Mouse (Mus musculus) kidney, adult 2 months (tissue): ENCODE data around the gene Bbc3. TPM values are rescaled to one million over a fixed set of nuclear protein-coding genes. Genes with fewer than 3 reads are reported as not detected.

Source experiments
- DNase-seq: peaks from one replicate; pipeline ENCODE4 v3.0.0; 2021
- H3K27ac ChIP-seq: fragments of 200-500 bp; 2 replicates; pipeline ENCODE4 v1.5.1; 2012; ENCODE audit warnings: low read depth, low read length, control low read depth, inconsistent platforms; ENCODE audit not compliant: insufficient read depth
- H3K27me3 ChIP-seq: fragments of 200-500 bp; replicated peaks from 2 replicates; pipeline ENCODE4 v1.6.1; 2012; ENCODE audit warnings: mild to moderate bottlenecking, moderate library complexity, low read length, inconsistent platforms; ENCODE audit not compliant: control insufficient read depth, insufficient read depth
- H3K36me3 ChIP-seq: fragments of 200-500 bp; 2 replicates; pipeline ENCODE4 v1.6.1; 2012; ENCODE audit warnings: mild to moderate bottlenecking, moderate library complexity, low read length, inconsistent platforms; ENCODE audit not compliant: control insufficient read depth, insufficient read depth
- H3K4me1 ChIP-seq: fragments of 200-500 bp; 2 replicates; pipeline ENCODE4 v1.6.1; 2011; ENCODE audit warnings: low read length; ENCODE audit not compliant: control insufficient read depth, insufficient read depth
- H3K4me3 ChIP-seq: fragments of 200-500 bp; 2 replicates; pipeline ENCODE4 v1.5.1; 2011; ENCODE audit warnings: mild to moderate bottlenecking, low read depth, low read length, control low read depth; ENCODE audit not compliant: insufficient read depth
- CTCF ChIP-seq: fragments of 200-500 bp; conservative IDR thresholded peaks from 2 replicates; pipeline ENCODE4 v1.5.1; 2011; ENCODE audit warnings: low read depth, mild to moderate bottlenecking, control low read depth, low read length, moderate library complexity, mixed read lengths; ENCODE audit not compliant: insufficient read depth, insufficient read length
- POLR2A ChIP-seq: fragments of 200-500 bp; IDR thresholded peaks from one replicate; pipeline ENCODE4 v1.6.1; 2011; ENCODE audit warnings: low read depth, low read length, control low read depth
- WGBS: fragments of 180-500 bp; shearing (Covaris S2); methylation state at CpG from one replicate; pipeline ENCODE4 v1.1.7; 2018; 5-methylcytosine and 5-hydroxymethylcytosine counted together
- polyA plus RNA-seq: library from polyadenylated mRNA; depleted of rRNA; stranded (reverse); fragments of >200 nt; gene quantifications from 2 replicates; pipeline ENCODE4 v1.2.3, GENCODE M21; 2012

Gene Bbc3
- polyA plus RNA-seq, 1 experiment = 5.1 TPM

- WGBS = 4% methylated on average over 12 of the region's 12 CpGs
- H3K4me3 ChIP-seq = peak overlapping the region; percentile 83
- H3K36me3 ChIP-seq = no peaks in the 10 kb centered on the region
- TF ChIP-seq CTCF = no peak
- TF ChIP-seq POLR2A = no peak
- H3K27ac ChIP-seq = peak overlapping the region; percentile 91
- peak; percentile 83 for DNase-seq
- H3K4me1 ChIP-seq = peaks cover 13% of the 10 kb centered on the region; the same call in 1 of the 2 replicates
- H3K27me3 ChIP-seq = no peaks in the 10 kb centered on the region
These were observed 4.6 kb downstream of the Bbc3 start for GRCm38 (mm10) chr7:16312672-16313311.

- Histone ChIP-seq H3K27ac (peak overlapping the region; percentile 91), H3K27me3 (no peaks in the 10 kb centered on the region), H3K4me3 (peak overlapping the region; percentile 83), H3K4me1 (peaks cover 13% of the 10 kb centered on the region; the same call in 1 of the 2 replicates), H3K36me3 (no peaks in the 10 kb centered on the region)
- peak; percentile 82 for DNase-seq
- TF ChIP-seq POLR2A (peak; percentile 86), CTCF (0 out of 2 replicates have a peak, but pooled peaks have one; percentile 1)
- WGBS = 2% methylated on average over 66 of the region's 66 CpGs
These were observed 5.5 kb downstream of the Bbc3 start for GRCm38 (mm10) chr7:16313481-16314220.

DNA sequence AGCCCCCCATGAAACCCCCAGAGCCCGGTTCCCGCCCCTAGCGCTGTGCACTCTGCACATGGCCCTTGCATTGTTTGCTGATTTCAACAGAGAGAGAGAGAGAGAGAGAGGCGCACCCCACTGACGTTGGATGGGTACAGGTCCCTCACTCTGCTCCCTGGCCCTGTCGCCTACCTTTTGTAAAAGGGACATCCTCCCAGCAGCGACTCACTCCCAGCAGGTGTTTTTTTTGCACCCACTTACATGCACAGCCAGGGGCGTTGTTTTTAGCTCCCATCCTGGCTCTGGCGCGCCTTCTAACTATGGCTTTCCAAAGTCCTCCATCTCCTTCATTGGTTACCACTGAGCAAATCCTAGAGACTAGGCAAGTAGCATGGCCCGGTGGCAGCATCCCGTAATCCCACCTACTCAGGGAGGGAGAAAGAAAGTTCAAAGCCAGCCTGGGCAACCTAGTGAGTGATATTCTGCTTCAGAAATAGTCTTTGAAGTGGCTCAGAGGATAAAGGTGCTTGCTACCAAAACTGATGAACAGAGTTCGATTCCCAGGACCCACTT lies 6.1 kb downstream of the Bbc3 start:
- Histone ChIP-seq H3K4me1 (peaks cover 10% of the 10 kb centered on the region; the same call in 1 of the 2 replicates), H3K4me3 (peak overlapping the region; percentile 83; the same call in 1 of the 2 replicates), H3K36me3 (no peaks in the 10 kb centered on the region), H3K27ac (peak overlapping the region; percentile 27), H3K27me3 (no peaks in the 10 kb centered on the region)
- WGBS = 25% methylated on average over 13 of the region's 13 CpGs
- no peak for DNase-seq
- TF ChIP-seq CTCF (no peak), POLR2A (no peak)

GRCm38 (mm10) chr7:16315222-16315759 lies 7.1 kb downstream of the Bbc3 start:
- Histone ChIP-seq H3K4me3 (no peak overlapping the region), H3K27ac (peak overlapping the region; percentile 61), H3K4me1 (peaks cover 10% of the 10 kb centered on the region; the same call in 1 of the 2 replicates), H3K36me3 (no peaks in the 10 kb centered on the region), H3K27me3 (no peaks in the 10 kb centered on the region)
- peak; percentile 61 for DNase-seq
- WGBS = 34% methylated on average over 4 of the region's 4 CpGs
- TF ChIP-seq CTCF (no peak), POLR2A (no peak)

DNA sequence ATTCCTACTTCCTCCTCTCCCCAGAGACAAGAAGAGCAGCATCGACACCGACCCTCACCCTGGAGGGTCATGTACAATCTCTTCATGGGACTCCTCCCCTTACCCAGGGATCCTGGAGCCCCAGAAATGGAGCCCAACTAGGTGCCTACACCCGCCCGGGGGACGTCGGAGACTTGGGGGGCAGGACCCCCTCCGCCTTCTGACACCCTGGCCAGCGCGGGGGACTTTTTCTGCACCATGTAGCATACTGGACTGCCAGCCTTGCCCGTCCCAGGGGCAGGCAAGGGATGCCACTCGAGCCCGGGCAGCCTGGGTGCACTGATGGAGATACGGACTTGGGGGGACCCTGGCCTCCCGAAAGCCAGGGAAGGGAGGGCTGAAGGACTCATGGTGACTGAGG lies 8.9 kb downstream of the Bbc3 start:
- TF ChIP-seq POLR2A (no peak), CTCF (no peak)
- DNase-seq = no peak
- Histone ChIP-seq H3K27me3 (no peaks in the 10 kb centered on the region), H3K27ac (no peak overlapping the region), H3K4me3 (no peak overlapping the region), H3K4me1 (no peaks in the 10 kb centered on the region; the same call in 1 of the 2 replicates), H3K36me3 (no peaks in the 10 kb centered on the region)
- WGBS = 88% methylated on average over 14 of the region's 14 CpGs

DNA sequence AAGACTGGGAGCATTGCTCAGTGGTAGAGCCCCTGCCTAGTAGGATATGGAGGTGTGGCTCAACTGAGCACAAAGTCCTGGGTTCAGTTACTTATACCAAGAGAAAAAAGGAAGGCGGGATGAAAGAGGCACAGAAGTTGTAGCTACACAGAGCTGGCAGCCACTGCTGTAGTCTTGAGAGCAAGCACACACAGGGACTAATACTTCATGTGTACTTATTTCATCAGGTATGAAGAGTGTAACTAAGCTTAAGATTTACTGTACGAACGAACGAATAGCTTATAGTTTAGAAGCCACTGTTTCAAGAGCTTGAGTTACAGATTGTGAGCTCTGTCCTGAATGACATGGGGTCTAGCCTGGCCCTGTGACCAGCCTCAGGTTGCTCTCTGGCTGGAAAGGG lies 11.0 kb downstream of the Bbc3 start:
- H3K4me3 ChIP-seq = no peak overlapping the region
- TF ChIP-seq POLR2A = no peak
- TF ChIP-seq CTCF = no peak
- no peaks in the 10 kb centered on the region for H3K36me3 ChIP-seq
- H3K27ac ChIP-seq = no peak overlapping the region
- no peak for DNase-seq
- H3K27me3 ChIP-seq = no peaks in the 10 kb centered on the region
- no peaks in the 10 kb centered on the region for H3K4me1 ChIP-seq
- WGBS = 84% methylated on average over 4 of the region's 4 CpGs
